Mouse (Mus musculus) fibroblast of lung, adult 2 months (primary cell): ENCODE measurements around the gene Lsamp.

ENCODE experiments used
- DNase-seq: peaks from one replicate; pipeline ENCODE4 v3.0.0-alpha.2; 2011; ENCODE audit warnings: low read depth

Gene Lsamp

GRCm38 (mm10) chr16:40290132-40290531 is 306.0 kb downstream of the Lsamp start:
- no peak for DNase-seq

GRCm38 (mm10) chr16:40294296-40294882 is 310.2 kb downstream of the Lsamp start:
- DNase-seq: no peak

- DNase-seq: no peak
Measured at GRCm38 (mm10) chr16:40295240-40295639, 311.1 kb downstream of the Lsamp start.

- no peak for DNase-seq
Measured at GRCm38 (mm10) chr16:40307666-40308065, 323.5 kb downstream of the Lsamp start.

- DNase-seq: no peak
Measured at GRCm38 (mm10) chr16:40316199-40316598, 332.0 kb downstream of the Lsamp start.

- no peak for DNase-seq
Measured at GRCm38 (mm10) chr16:40324811-40325210, 340.6 kb downstream of the Lsamp start.

- DNase-seq: no peak
Measured at GRCm38 (mm10) chr16:40328249-40328820, 344.2 kb downstream of the Lsamp start.

GRCm38 (mm10) chr16:40369677-40370076 is 385.5 kb downstream of the Lsamp start:
- DNase-seq: no peak

- no peak for DNase-seq
Measured at GRCm38 (mm10) chr16:40371291-40371690, 387.1 kb downstream of the Lsamp start.

- DNase-seq: no peak
Measured at GRCm38 (mm10) chr16:40375314-40375713, 391.2 kb downstream of the Lsamp start.

GRCm38 (mm10) chr16:40377129-40377799 is 393.1 kb downstream of the Lsamp start:
- DNase-seq: no peak

- no peak for DNase-seq
Measured at GRCm38 (mm10) chr16:40392106-40392505, 407.9 kb downstream of the Lsamp start.

- no peak for DNase-seq
Measured at GRCm38 (mm10) chr16:40399531-40399930, 415.4 kb downstream of the Lsamp start.

- no peak for DNase-seq
Measured at GRCm38 (mm10) chr16:40434280-40434679, 450.1 kb downstream of the Lsamp start.

- DNase-seq: no peak
Measured at GRCm38 (mm10) chr16:40436415-40436814, 452.3 kb downstream of the Lsamp start.

GRCm38 (mm10) chr16:40437879-40438278 is 453.7 kb downstream of the Lsamp start:
- DNase-seq: no peak

GRCm38 (mm10) chr16:40438876-40439275 is 454.7 kb downstream of the Lsamp start:
- DNase-seq: no peak

- no peak for DNase-seq
Measured at GRCm38 (mm10) chr16:40446587-40446986, 462.4 kb downstream of the Lsamp start.

- DNase-seq: no peak
Measured at GRCm38 (mm10) chr16:40463411-40464058, 479.4 kb downstream of the Lsamp start.

GRCm38 (mm10) chr16:40466596-40466995 is 482.4 kb downstream of the Lsamp start:
- no peak for DNase-seq

- no peak for DNase-seq
Measured at GRCm38 (mm10) chr16:40470946-40471345, 486.8 kb downstream of the Lsamp start.

GRCm38 (mm10) chr16:40471967-40472366 is 487.8 kb downstream of the Lsamp start:
- DNase-seq: no peak

- DNase-seq: no peak
Measured at GRCm38 (mm10) chr16:40491606-40492005, 507.4 kb downstream of the Lsamp start.
